Mouse (Mus musculus) intestine, embryonic 15.5 days (tissue): ENCODE data around the gene Gpx4. TPM values are rescaled to one million over a fixed set of nuclear protein-coding genes. Genes with fewer than 3 reads are reported as not detected.

Source experiments
- ATAC-seq: fragments of 200-750 bp; cut with Nextera tagmentation; 2 replicates; pipeline ENCODE4 v1.8.0; 2017; ENCODE audit warnings: moderate TSS enrichment, moderate library complexity
- H3K27ac ChIP-seq: fragments of 300-500 bp; sonication (generic); 2 replicates; pipeline ENCODE4 v1.5.1; 2015; ENCODE audit warnings: mild to moderate bottlenecking, inconsistent platforms
- H3K27me3 ChIP-seq: fragments of 300-500 bp; sonication (generic); replicated peaks from 2 replicates; pipeline ENCODE4 v1.6.1; 2015; ENCODE audit warnings: inconsistent platforms
- H3K36me3 ChIP-seq: fragments of 300-500 bp; sonication (generic); 2 replicates; pipeline ENCODE4 v1.6.1; 2015; ENCODE audit warnings: inconsistent platforms
- H3K4me1 ChIP-seq: fragments of 300-500 bp; sonication (generic); replicated peaks from 2 replicates; pipeline ENCODE4 v1.6.1; 2015; ENCODE audit warnings: inconsistent platforms
- H3K4me2 ChIP-seq: fragments of 300-500 bp; sonication (generic); replicated peaks from 2 replicates; pipeline ENCODE4 v1.6.1; 2015; ENCODE audit warnings: mild to moderate bottlenecking, inconsistent platforms
- H3K4me3 ChIP-seq: fragments of 300-500 bp; sonication (generic); replicated peaks from 2 replicates; pipeline ENCODE4 v1.5.1; 2015; ENCODE audit warnings: inconsistent platforms
- H3K9ac ChIP-seq: fragments of 300-500 bp; sonication (generic); 2 replicates; pipeline ENCODE4 v1.6.1; 2015; ENCODE audit warnings: inconsistent platforms
- H3K9me3 ChIP-seq: fragments of 300-500 bp; sonication (generic); 2 replicates; pipeline ENCODE4 v1.6.1; 2016; ENCODE audit warnings: inconsistent platforms
- WGBS: fragments of 180-500 bp; shearing (Covaris S2); methylation state at CpG from one replicate; pipeline ENCODE4 v1.1.7; 2015; 5-methylcytosine and 5-hydroxymethylcytosine counted together
- polyA plus RNA-seq: library from polyadenylated mRNA; unstranded; fragments of >200 nt; fragmentation: Nextera tagmentation; extraction: Ambion mirVana; gene quantifications from 2 replicates; pipeline ENCODE4 v1.2.1, GENCODE M21; 2015

Gene Gpx4
- polyA plus RNA-seq, 1 experiment from 2014 or later: 712 TPM

DNA sequence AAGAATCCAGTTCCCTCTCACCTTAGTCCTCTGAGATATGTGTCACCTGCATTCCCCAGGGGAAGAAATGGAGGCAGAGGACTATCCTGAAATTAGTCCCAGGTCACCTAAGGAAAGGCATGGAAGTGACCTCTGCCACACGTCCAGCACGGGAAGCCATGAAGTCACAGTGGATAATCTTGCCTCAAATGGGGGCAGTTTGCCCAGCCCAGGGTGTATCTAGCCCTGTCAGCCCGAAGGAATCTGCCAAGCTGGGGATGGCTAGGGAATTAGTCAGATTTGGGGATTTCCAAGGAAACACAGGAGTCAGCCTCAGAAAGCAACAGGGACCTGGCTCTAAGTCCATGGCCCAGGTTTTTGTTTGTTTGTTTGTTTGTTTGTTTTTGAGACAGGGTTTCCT lies 57.2 kb downstream of the Gpx4 start:
- H3K4me1 ChIP-seq: peaks cover 34% of the 10 kb centered on the region
- no peak overlapping the region for H3K4me2 ChIP-seq
- no peaks in the 10 kb centered on the region for H3K9me3 ChIP-seq
- 80% methylated on average over 3 of the region's 3 CpGs for WGBS
- H3K27me3 ChIP-seq: no peaks in the 10 kb centered on the region
- H3K9ac ChIP-seq: no peak overlapping the region
- no peak overlapping the region for H3K27ac ChIP-seq
- H3K36me3 ChIP-seq: no peaks in the 10 kb centered on the region
- no peak overlapping the region for H3K4me3 ChIP-seq
- no peak for ATAC-seq

DNA sequence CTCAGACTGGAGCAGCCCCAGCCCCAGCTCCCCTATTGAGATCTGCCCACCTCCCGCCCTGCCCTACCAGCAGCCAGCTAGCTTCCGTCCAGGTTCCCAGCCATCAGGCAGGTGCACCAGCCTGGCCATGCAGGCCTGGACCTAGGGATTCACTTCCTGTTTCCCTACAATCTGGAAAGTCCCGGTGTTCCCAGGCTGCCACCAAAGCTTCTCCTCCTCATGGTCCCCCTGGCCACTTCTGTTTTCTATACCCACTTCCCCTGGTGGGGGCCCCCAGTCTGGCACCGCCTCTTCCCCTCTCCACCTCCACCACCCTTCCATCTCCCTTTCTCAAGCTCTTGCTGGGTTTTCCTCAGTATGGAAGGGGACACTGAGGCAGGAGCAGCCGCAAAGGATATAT lies 58.5 kb downstream of the Gpx4 start, which contains the start of gene Sbno2:
Gene Sbno2 (minus strand): TSS at position 112 of the 400 bp plus-strand sequence.
- no peaks in the 10 kb centered on the region for H3K9me3 ChIP-seq
- H3K4me1 ChIP-seq: peaks cover 25% of the 10 kb centered on the region
- H3K4me3 ChIP-seq: 0 out of 2 replicates have a peak within 1 kb of the TSS, but pooled peaks have one; percentile 1
- no peak for ATAC-seq
- no peaks in the 10 kb centered on the region for H3K36me3 ChIP-seq
- H3K4me2 ChIP-seq: peak within 1 kb of the TSS; percentile 39
- H3K9ac ChIP-seq: no peak within 1 kb of the TSS
- WGBS: 71% methylated on average over 5 of the region's 5 CpGs
- H3K27ac ChIP-seq: peak within 1 kb of the TSS; percentile 66
- H3K27me3 ChIP-seq: no peaks in the 10 kb centered on the region

DNA sequence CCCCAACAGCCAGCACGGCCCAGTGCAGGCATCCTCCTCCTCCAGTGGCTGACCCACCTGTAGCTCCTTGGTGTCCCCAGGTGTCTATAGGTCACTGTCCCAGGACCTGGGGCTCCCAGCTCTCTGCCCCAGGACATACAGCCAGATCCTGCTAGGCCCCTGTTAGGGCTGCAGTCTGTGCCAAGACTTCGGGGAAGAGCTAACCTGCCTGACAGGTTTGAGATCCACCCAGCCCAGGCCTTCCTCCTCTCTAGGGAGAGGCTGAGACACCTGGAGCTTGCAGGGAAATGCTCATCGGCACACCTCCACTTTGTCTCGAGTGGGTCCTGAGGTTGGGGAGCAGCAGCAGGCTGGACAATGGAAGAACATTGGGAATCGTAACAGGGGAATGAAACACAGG lies 59.0 kb downstream of the Gpx4 start:
- H3K36me3 ChIP-seq: no peaks in the 10 kb centered on the region
- H3K27me3 ChIP-seq: no peaks in the 10 kb centered on the region
- H3K9ac ChIP-seq: no peak overlapping the region
- 50% methylated on average over 5 of the region's 5 CpGs for WGBS
- ATAC-seq: peak; percentile 66
- peaks cover 20% of the 10 kb centered on the region for H3K4me1 ChIP-seq
- peak overlapping the region; percentile 66 for H3K27ac ChIP-seq
- 0 out of 2 replicates have a peak overlapping the region, but pooled peaks have one; percentile 1 for H3K4me3 ChIP-seq
- H3K4me2 ChIP-seq: peak overlapping the region; percentile 39
- no peaks in the 10 kb centered on the region for H3K9me3 ChIP-seq

Other genes with a start within 250 kb of the Gpx4 start
- gene Misp, start 226.2 kb upstream of the Gpx4 start, polyA plus RNA-seq: 141 and 154 TPM in 2 replicates
- gene Ptbp1, start 192.7 kb upstream of the Gpx4 start, polyA plus RNA-seq: 307 and 314 TPM in 2 replicates
- 3.7 and 3.9 TPM in 2 replicates for gene Prtn3, start 172.7 kb upstream of the Gpx4 start, polyA plus RNA-seq
- 31.3 and 32.7 TPM in 2 replicates for gene Plppr3, start 172.5 kb upstream of the Gpx4 start, polyA plus RNA-seq
- gene Elane, start 160.9 kb upstream of the Gpx4 start, polyA plus RNA-seq: 1.1 and 2.6 TPM in 2 replicates
- not detected in 2 replicates for gene Cfd, start 156.3 kb upstream of the Gpx4 start, polyA plus RNA-seq
- gene Med16, start 138.2 kb upstream of the Gpx4 start, polyA plus RNA-seq: 37.3 and 39.8 TPM in 2 replicates
- gene Gm26602, start 136.3 kb upstream of the Gpx4 start, polyA plus RNA-seq: 17.7 TPM in 1 of 2 replicates, not detected in the other
- 0.52 and 1.1 TPM in 2 replicates for gene Kiss1r, start 130.2 kb upstream of the Gpx4 start, polyA plus RNA-seq
- 108 and 116 TPM in 2 replicates for gene R3hdm4, start 126.0 kb upstream of the Gpx4 start, polyA plus RNA-seq
- 18.7 and 19.0 TPM in 2 replicates for gene Arid3a, start 120.1 kb upstream of the Gpx4 start, polyA plus RNA-seq
- gene Wdr18, start 87.0 kb upstream of the Gpx4 start, polyA plus RNA-seq: 90.3 and 94.8 TPM in 2 replicates
- gene Grin3b, start 76.5 kb upstream of the Gpx4 start, polyA plus RNA-seq: 0.11 TPM in 2 replicates
- gene Tmem259, start 62.8 kb upstream of the Gpx4 start, polyA plus RNA-seq: 18.1 and 19.6 TPM in 2 replicates
- 239 and 242 TPM in 2 replicates for gene Cnn2, start 58.6 kb upstream of the Gpx4 start, polyA plus RNA-seq
- 3.0 and 3.7 TPM in 2 replicates for gene Abca7, start 50.7 kb upstream of the Gpx4 start, polyA plus RNA-seq
- gene Arhgap45, start 30.5 kb upstream of the Gpx4 start, polyA plus RNA-seq: 6.3 and 6.5 TPM in 2 replicates
- 206 and 218 TPM in 2 replicates for gene Polr2e, start 7.4 kb upstream of the Gpx4 start, polyA plus RNA-seq
- gene Sbno2, start 58.4 kb downstream of the Gpx4 start, polyA plus RNA-seq: 12.8 and 14.0 TPM in 2 replicates
- gene Stk11, start 68.6 kb downstream of the Gpx4 start, polyA plus RNA-seq: 14.4 and 21.2 TPM in 2 replicates
- gene Atp5d, start 91.5 kb downstream of the Gpx4 start, polyA plus RNA-seq: 701 and 737 TPM in 2 replicates
- gene Cbarp, start 93.7 kb downstream of the Gpx4 start, polyA plus RNA-seq: 4.8 and 5.1 TPM in 2 replicates
- 14.1 and 16.1 TPM in 2 replicates for gene Midn, start 101.1 kb downstream of the Gpx4 start, polyA plus RNA-seq
- gene Cirbp, start 118.8 kb downstream of the Gpx4 start, polyA plus RNA-seq: 69.4 and 83.9 TPM in 2 replicates
- gene 1600002K03Rik, start 125.8 kb downstream of the Gpx4 start, polyA plus RNA-seq: 22.9 and 25.1 TPM in 2 replicates
- 13.6 and 15.0 TPM in 2 replicates for gene Efna2, start 132.3 kb downstream of the Gpx4 start, polyA plus RNA-seq
- 53.0 and 55.2 TPM in 2 replicates for gene Mum1, start 179.3 kb downstream of the Gpx4 start, polyA plus RNA-seq
- 467 and 534 TPM in 2 replicates for gene Ndufs7, start 202.0 kb downstream of the Gpx4 start, polyA plus RNA-seq
- gene Gamt, start 213.8 kb downstream of the Gpx4 start, polyA plus RNA-seq: 71.0 and 112 TPM in 2 replicates
- gene Dazap1, start 214.3 kb downstream of the Gpx4 start, polyA plus RNA-seq: 53.1 and 57.0 TPM in 2 replicates
- 974 and 1,020 TPM in 2 replicates for gene Rps15, start 245.3 kb downstream of the Gpx4 start, polyA plus RNA-seq
- 4.9 and 6.5 TPM in 2 replicates for gene Apc2, start 248.8 kb downstream of the Gpx4 start, polyA plus RNA-seq